27 mouse cellular contexts compared by ENCODE assay signal in the genomic region with DNA sequence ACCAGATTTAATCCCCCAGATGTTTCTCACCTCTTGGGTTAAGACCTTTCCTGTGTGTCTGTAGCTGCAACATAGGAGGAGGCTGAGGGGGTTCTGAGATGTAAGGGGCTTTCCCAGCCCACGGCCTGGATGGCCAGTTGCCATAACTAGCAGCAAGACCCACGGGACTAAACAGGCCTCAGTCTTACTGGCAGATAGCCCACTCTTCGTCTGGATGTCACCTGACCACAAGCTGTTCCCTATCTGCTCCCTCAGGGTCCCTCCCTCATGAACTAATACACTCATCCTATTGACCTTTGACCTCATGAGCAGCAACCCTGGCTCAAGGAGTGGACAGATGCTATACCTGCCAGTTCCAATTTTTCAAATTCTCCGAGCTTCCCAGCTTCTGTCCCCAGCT. TPM values are rescaled to one million over a fixed set of nuclear protein-coding genes. Genes with fewer than 3 reads are reported as not detected.
DNase-seq lines count a peak whose midpoint lies in the region; ATAC-seq and TF ChIP-seq lines count a peak whose summit lies in the region.
"Had no signal": no experiment of that assay in that cellular context is flagged by ENCODE, and none has a peak within 500 bp of the region (broad histone marks: within the 10 kb centered on the region; RNA-seq: fewer than 3 reads in every experiment).

No protein-coding gene starts in this region.

- H3K9me3 ChIP-seq in stomach, embryonic 16.5 days (replicated peaks; ENCODE audit: control insufficient read depth, low read length): no peaks in the 10 kb centered on the region
- no peaks in the 10 kb centered on the region for H3K9me3 ChIP-seq in stomach, postnatal 0 days (ENCODE audit: control insufficient read depth, low read length)
- H3K9me3 ChIP-seq: embryonic facial prominence, embryonic 13.5 days; forebrain, embryonic 12.5 days; hindbrain, embryonic 13.5 days; limb, embryonic 15.5 days; liver, embryonic 13.5 days; midbrain, embryonic 10.5 days had no signal

- no peaks in the 10 kb centered on the region for H3K36me3 ChIP-seq in stomach, embryonic 16.5 days (ENCODE audit: control insufficient read depth, insufficient read depth, low read length)
- no peaks in the 10 kb centered on the region for H3K36me3 ChIP-seq in stomach, postnatal 0 days (ENCODE audit: control insufficient read depth, insufficient read depth, low read length)
- H3K36me3 ChIP-seq: embryonic facial prominence, embryonic 13.5 days; limb, embryonic 15.5 days; liver, embryonic 13.5 days; midbrain, embryonic 10.5 days had no signal

- no peak for TF ChIP-seq CTCF in stomach, postnatal 0 days (IDR thresholded peaks at IDR 0.05; ENCODE audit: low read depth)

- H3K4me2 ChIP-seq in stomach, embryonic 16.5 days (ENCODE audit: low read depth, low read length): no peak overlapping the region
- H3K4me2 ChIP-seq in stomach, postnatal 0 days (replicated peaks; ENCODE audit: low read depth): no peak overlapping the region
- H3K4me2 ChIP-seq: embryonic facial prominence, embryonic 13.5 days; forebrain, embryonic 12.5 days; heart, embryonic 11.5 days; hindbrain, embryonic 13.5 days; limb, embryonic 15.5 days; liver, embryonic 13.5 days; lung, embryonic 14.5 days had no signal

- H3K27me3 ChIP-seq in stomach, embryonic 16.5 days (ENCODE audit: control insufficient read depth, insufficient read depth, low read length): no peaks in the 10 kb centered on the region
- no peaks in the 10 kb centered on the region for H3K27me3 ChIP-seq in stomach, postnatal 0 days (ENCODE audit: control insufficient read depth, insufficient read depth, low read length)
- H3K27me3 ChIP-seq: embryonic facial prominence, embryonic 13.5 days; hindbrain, embryonic 13.5 days had no signal

- 0 out of 2 replicates have a peak, but pooled peaks have one; percentile 9 for ATAC-seq in stomach, embryonic 16.5 days (ENCODE audit: insufficient read depth, low FRiP score)
- no peak for ATAC-seq in stomach, postnatal 0 days (ENCODE audit: low FRiP score, low TSS enrichment)
- ATAC-seq: intestine, postnatal 0 days had no signal

- 44% methylated on average over 4 of the region's 4 CpGs for WGBS in stomach, embryonic 16.5 days
- WGBS in stomach, postnatal 0 days: 40% methylated on average over 4 of the region's 4 CpGs

- no peak overlapping the region for H3K4me3 ChIP-seq in stomach, embryonic 16.5 days (replicated peaks; ENCODE audit: low read length)
- no peak overlapping the region for H3K4me3 ChIP-seq in stomach, postnatal 0 days (ENCODE audit: low read depth, low read length)
- H3K4me3 ChIP-seq: embryonic facial prominence, embryonic 13.5 days; erythroblast, embryonic 14.5 days; forebrain, embryonic 12.5 days; hindbrain, embryonic 13.5 days; limb, embryonic 15.5 days; liver, embryonic 13.5 days; midbrain, embryonic 10.5 days had no signal

- peak; percentile 38 for DNase-seq in left cerebral cortex, postnatal 4 days
- DNase-seq in left cerebral cortex, adult 8-10 months (ENCODE audit: low spot score in 2 of 2): no peak
- DNase-seq in stomach, postnatal 0 days (ENCODE audit: low spot score): no peak
- DNase-seq in MN1 (ENCODE audit: low spot score): peak; percentile 35
- DNase-seq in gastrocnemius, adult 8-10 months (ENCODE audit: low spot score in 2 of 2): no peak
- DNase-seq: adrenal gland, adult 8-10 months; cerebellum, adult 9-10 months; embryo, embryonic 11 days; gastrocnemius, postnatal 36 days; heart, adult 18-20 months; heart, postnatal 36 days; kidney, adult 9 months; kidney, postnatal 14 days; layer of hippocampus, adult 9-11 months; liver, embryonic 13.5 days; lung, embryonic 14.5 days had no signal

- H3K27ac ChIP-seq in stomach, embryonic 16.5 days (ENCODE audit: low read length): no peak overlapping the region
- no peak overlapping the region for H3K27ac ChIP-seq in stomach, postnatal 0 days (replicated peaks)
- H3K27ac ChIP-seq: embryonic facial prominence, embryonic 13.5 days; forebrain, embryonic 12.5 days; hindbrain, embryonic 13.5 days; limb, embryonic 15.5 days; liver, embryonic 13.5 days; midbrain, embryonic 10.5 days had no signal

- H3K9ac ChIP-seq in stomach, embryonic 16.5 days (ENCODE audit: low read length): no peak overlapping the region
- no peak overlapping the region for H3K9ac ChIP-seq in stomach, postnatal 0 days (ENCODE audit: low read length)
- H3K9ac ChIP-seq: embryonic facial prominence, embryonic 13.5 days; forebrain, embryonic 12.5 days; hindbrain, embryonic 13.5 days; limb, embryonic 15.5 days; liver, embryonic 13.5 days; lung, embryonic 14.5 days had no signal

- TF ChIP-seq EP300 in stomach, postnatal 0 days (optimal IDR thresholded peaks at IDR 0.05): no peak

- intact Hi-C loops in left cerebral cortex, postnatal 4 days (cut with DNase I): no loop called here

- H3K4me1 ChIP-seq in stomach, embryonic 16.5 days (ENCODE audit: control insufficient read depth, insufficient read depth, low read length): 0 out of 2 replicates have a peak, but pooled peaks cover 7% of the 10 kb centered on the region
- no peaks in the 10 kb centered on the region for H3K4me1 ChIP-seq in stomach, postnatal 0 days (replicated peaks; ENCODE audit: control insufficient read depth, insufficient read depth)
- H3K4me1 ChIP-seq: forebrain, embryonic 12.5 days had no signal

RNA-seq across cellular contexts. Expression of gene Chrna4, which starts 40.6 kb away (rescaled TPM):
- total RNA-seq in left cerebral cortex, postnatal 4 days (2021): 10 to 100 TPM; 26.8 to 33.5 TPM
- total RNA-seq in left cerebral cortex, adult 8-10 months (2022): 10 to 100 TPM; 37.9 to 43.7 (median 41.7) TPM
- polyA plus RNA-seq in stomach, embryonic 16.5 days (2015; fragmentation: Nextera tagmentation; extraction: Ambion mirVana): 0.81 and 1.2 TPM in 2 replicates
- 0.18 and 0.22 TPM in 2 replicates for polyA plus RNA-seq in stomach, postnatal 0 days (2015; fragmentation: Nextera tagmentation; extraction: Ambion mirVana)
- total RNA-seq in gastrocnemius, adult 8-10 months (2022): under 1 TPM in 2 of 4 experiments, not detected in 2; 0.09 to 0.15 TPM
- total RNA-seq: heart, adult 18-20 months; heart, postnatal 36 days; megakaryocyte progenitor cell, adult 5-6 weeks; monocyte, adult 5-6 weeks had no signal
- polyA plus RNA-seq: erythroblast, embryonic 14.5 days had no signal

RNA-seq across cellular contexts. Expression of gene Kcnq2, which starts 51.2 kb away (rescaled TPM):
- 100 to 1,000 TPM; 191 to 195 TPM for total RNA-seq in left cerebral cortex, postnatal 4 days (2021)
- total RNA-seq in left cerebral cortex, adult 8-10 months (2022): 100 to 1,000 TPM; 231 to 254 (median 236) TPM
- polyA plus RNA-seq in stomach, embryonic 16.5 days (2015; fragmentation: Nextera tagmentation; extraction: Ambion mirVana): 1.1 TPM in 2 replicates
- 0.42 and 0.59 TPM in 2 replicates for polyA plus RNA-seq in stomach, postnatal 0 days (2015; fragmentation: Nextera tagmentation; extraction: Ambion mirVana)
- under 1 TPM in 2 of 4 experiments, not detected in 2; 0.15 to 0.19 TPM for total RNA-seq in gastrocnemius, adult 8-10 months (2022)
- total RNA-seq: gastrocnemius, postnatal 36 days; heart, postnatal 36 days; megakaryocyte progenitor cell, adult 5-6 weeks; monocyte, adult 5-6 weeks had no signal

Comparison
In these comparisons a context has a peak if more than half of its experiments do, and no peak if none do; other contexts are left out.
1. DNase-seq: peak in left cerebral cortex, postnatal 4 days (single experiment) and MN1 (single experiment); none in left cerebral cortex, adult 8-10 months (0 of 2), stomach, postnatal 0 days (single experiment) and gastrocnemius, adult 8-10 months (0 of 2).
2. RNA of gene Chrna4, which starts 40.6 kb away (total RNA-seq): 37.9 to 43.7 TPM in left cerebral cortex, adult 8-10 months and 26.8 to 33.5 TPM in left cerebral cortex, postnatal 4 days; 0.09 to 0.15 TPM in gastrocnemius, adult 8-10 months; every median in the first group is over 10 times any median in the second.
3. RNA of gene Kcnq2, which starts 51.2 kb away (total RNA-seq): 231 to 254 TPM in left cerebral cortex, adult 8-10 months and 191 to 195 TPM in left cerebral cortex, postnatal 4 days; 0.15 to 0.19 TPM in gastrocnemius, adult 8-10 months; every median in the first group is over 100 times any median in the second.